Mouse (Mus musculus) megakaryocyte, embryonic 14.5 days (primary cell): ENCODE results near the gene Baz2a. TPM values are rescaled to one million over a fixed set of nuclear protein-coding genes. Genes with fewer than 3 reads are reported as not detected.
A peak's percentile ranks its signal among the peaks of the same experiment; 100 is the strongest.
"Not testable (repeated sequence)": the region's sequence is repeated elsewhere in the genome, so short reads cannot be mapped to it uniquely, and the experiment has no call there.

Source experiments
- H3K27me3 ChIP-seq: replicated peaks from 2 replicates; pipeline ENCODE3; 2012; ENCODE audit warnings: inconsistent platforms
- H3K36me3 ChIP-seq: replicated peaks from 2 replicates; pipeline ENCODE3; 2012; ENCODE audit warnings: low read length, inconsistent platforms, mixed read lengths
- H3K4me1 ChIP-seq: 2 replicates; pipeline ENCODE4 v1.6.1; 2012; ENCODE audit warnings: inconsistent platforms
- H3K4me3 ChIP-seq: replicated peaks from 2 replicates; pipeline ENCODE3; 2012; ENCODE audit warnings: moderate library complexity, mild to moderate bottlenecking, inconsistent platforms
- H3K9me3 ChIP-seq: 2 replicates; pipeline ENCODE4 v1.6.1; 2012; ENCODE audit warnings: inconsistent platforms
- FLI1 ChIP-seq: IDR thresholded peaks from 2 replicates; pipeline ENCODE4 v1.6.1; 2012; ENCODE audit warnings: low read length, inconsistent platforms, mixed read lengths
- GATA1 ChIP-seq: IDR thresholded peaks from 3 replicates; pipeline ENCODE4 v1.6.1; 2012; ENCODE audit warnings: mixed read lengths, low read length, inconsistent platforms, borderline replicate concordance
- polyA plus RNA-seq: library from polyadenylated mRNA; stranded (reverse); fragments of >175 nt; gene quantifications from 2 replicates; pipeline ENCODE4 v1.2.3, GENCODE M21; 2012; ENCODE audit warnings: low replicate concordance; ENCODE audit not compliant: insufficient read depth

Gene Baz2a
- polyA plus RNA-seq, 1 experiment = 16.7 TPM

DNA sequence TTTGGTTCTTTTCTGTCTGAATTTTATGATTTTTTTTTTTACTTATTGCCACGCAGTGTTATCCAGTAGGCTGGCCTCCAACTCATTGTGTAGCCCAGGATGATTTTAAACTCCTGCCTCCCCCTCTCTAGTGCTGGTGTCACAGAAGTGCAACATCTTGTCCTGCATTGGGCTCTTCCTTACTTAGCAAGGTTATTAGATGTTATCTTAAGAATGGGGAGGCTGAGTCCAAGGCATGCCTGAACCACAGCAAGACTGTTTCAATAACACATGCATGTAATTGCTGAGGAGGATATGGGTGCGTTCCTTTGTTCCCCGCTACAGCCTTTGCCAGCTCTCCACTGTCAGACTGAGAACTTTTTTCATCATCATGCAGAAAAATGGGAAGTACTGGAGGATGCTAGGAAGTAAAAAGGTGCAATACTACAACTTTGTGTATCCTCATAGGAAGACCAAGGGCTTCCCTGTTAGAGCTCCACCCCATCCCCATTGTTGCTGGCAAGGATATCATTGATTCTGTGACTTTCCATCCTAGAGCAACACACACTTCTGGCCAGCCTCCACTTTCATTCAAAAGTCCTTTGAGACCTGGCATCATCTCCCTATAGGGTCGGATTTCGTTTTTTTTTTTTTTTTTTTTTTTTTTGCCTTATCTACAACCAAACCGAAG is 9.4 kb upstream of the Baz2a start:
- Histone ChIP-seq H3K4me3 (peak overlapping the region; percentile 92), H3K4me1 (peaks cover 52% of the 10 kb centered on the region), H3K9me3 (no peaks in the 10 kb centered on the region), H3K27me3 (no peaks in the 10 kb centered on the region), H3K36me3 (peaks cover 43% of the 10 kb centered on the region)
- TF ChIP-seq FLI1 = no peak
- no peak for TF ChIP-seq GATA1

DNA sequence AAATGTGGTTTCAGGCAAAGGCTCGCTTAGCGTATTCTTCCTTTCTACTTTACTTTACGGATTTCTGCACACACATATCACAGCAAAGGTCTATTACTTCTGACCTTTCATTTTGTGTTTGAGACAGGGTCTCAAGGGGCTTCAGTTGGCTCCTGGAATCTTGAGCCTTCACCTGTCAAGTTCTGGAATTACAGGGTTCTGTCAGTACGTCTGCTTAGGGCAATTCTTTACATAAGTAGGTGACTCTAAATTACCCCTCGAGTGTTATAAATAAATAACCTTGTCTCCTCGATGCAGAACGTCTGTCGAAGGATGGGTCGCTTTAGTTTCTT is 8.9 kb upstream of the Baz2a start:
- Histone ChIP-seq H3K36me3 (peaks cover 42% of the 10 kb centered on the region), H3K4me3 (peak overlapping the region; percentile 92), H3K4me1 (peaks cover 52% of the 10 kb centered on the region), H3K9me3 (no peaks in the 10 kb centered on the region), H3K27me3 (no peaks in the 10 kb centered on the region)
- TF ChIP-seq FLI1 (no peak), GATA1 (no peak)

DNA sequence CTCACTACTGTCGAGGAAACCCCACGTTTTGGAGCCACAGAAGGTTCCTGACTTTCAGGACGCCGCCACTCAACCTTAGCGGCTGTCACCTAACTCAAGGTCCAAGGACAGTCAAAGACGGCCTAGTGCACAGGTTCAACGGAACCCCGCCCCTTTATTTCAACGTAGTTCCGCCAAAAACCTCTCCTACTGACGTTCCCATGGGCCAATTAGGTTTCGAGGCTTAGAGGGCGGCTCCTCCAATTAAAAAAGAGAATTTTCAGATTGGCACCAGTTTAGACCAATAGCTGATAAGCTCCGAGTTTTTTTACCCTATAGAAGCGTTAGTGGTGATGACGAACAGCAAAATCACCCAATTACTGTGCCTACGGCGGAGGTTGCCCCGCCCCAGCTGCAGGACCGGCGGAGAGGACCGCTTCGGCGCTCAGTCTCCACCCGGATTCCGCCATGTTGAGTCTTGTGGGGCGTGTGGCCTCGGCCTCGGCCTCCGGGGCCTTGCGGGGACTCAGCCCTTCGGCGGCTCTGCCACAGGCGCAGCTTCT is 8.4 kb upstream of the Baz2a start, which contains the start of gene Atp5b:
Gene Atp5b, plus strand, starts transcription at position 394 of the 542 bp plus-strand sequence.
- no peak for TF ChIP-seq GATA1
- TF ChIP-seq FLI1 = no peak
- Histone ChIP-seq H3K9me3 (no peaks in the 10 kb centered on the region), H3K4me1 (peaks cover 51% of the 10 kb centered on the region), H3K36me3 (peaks cover 42% of the 10 kb centered on the region), H3K27me3 (no peaks in the 10 kb centered on the region), H3K4me3 (peak within 1 kb of the TSS; percentile 92)

DNA sequence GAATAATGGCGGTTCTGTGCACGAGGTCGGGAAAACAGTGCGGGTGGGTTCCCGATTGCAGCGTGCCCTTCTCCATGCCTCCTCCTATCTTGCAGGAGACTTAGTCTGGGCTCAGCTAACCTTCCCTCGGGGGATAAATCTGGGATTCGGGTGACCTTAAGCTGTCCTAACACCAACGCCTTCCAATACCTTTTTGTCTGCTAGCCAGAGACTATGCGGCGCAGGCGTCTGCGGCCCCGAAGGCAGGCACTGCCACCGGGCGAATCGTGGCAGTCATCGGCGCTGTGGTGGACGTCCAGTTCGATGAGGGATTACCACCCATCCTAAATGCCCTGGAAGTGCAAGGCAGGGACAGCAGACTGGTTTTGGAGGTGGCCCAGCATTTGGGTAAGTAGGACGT is 7.7 kb upstream of the Baz2a start:
- TF ChIP-seq FLI1 (no peak), GATA1 (no peak)
- H3K9me3 ChIP-seq = no peaks in the 10 kb centered on the region

DNA sequence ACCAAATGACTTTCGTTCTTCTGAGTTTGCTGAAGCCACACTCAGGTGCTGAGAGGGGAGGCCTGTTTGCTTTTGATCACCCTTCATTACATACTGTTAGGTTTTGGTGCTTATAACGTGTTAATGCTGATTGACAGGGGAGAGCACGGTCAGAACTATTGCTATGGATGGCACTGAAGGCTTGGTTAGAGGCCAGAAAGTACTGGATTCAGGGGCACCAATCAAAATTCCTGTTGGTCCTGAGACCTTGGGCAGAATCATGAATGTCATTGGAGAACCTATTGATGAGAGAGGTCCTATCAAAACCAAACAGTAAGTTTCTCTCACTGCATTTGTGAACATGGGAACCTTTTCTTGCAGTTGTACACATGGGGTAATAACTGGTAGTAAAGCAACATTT is 7.2 kb upstream of the Baz2a start:
- TF ChIP-seq FLI1 = no peak
- no peak for TF ChIP-seq GATA1

More for the DNA sequence above, 7.7 kb upstream of the Baz2a start:
- Histone ChIP-seq H3K27me3 (no peaks in the 10 kb centered on the region), H3K4me3 (peak overlapping the region; percentile 92), H3K36me3 (peaks cover 44% of the 10 kb centered on the region), H3K4me1 (peaks cover 56% of the 10 kb centered on the region)

DNA sequence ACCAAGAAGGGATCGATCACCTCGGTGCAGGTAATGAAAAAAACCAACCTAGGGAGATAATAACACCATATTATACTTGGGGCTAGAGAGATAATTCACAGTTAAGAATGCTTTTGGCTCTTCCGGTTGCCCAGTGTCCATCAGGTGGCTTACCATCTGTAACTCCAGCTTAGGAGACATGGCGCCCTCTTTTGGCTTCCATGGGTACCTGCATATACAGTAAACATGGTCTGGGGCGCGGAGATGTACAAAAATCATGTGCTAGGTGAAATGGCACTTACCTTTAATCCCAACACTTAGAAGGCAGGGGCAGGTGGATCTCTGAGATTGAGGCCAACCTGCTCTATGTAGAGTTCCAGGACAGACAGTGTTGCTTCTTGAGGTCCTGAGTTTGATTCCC is 5.0 kb upstream of the Baz2a start:
- Histone ChIP-seq H3K9me3 (no peaks in the 10 kb centered on the region), H3K36me3 (peaks cover 62% of the 10 kb centered on the region), H3K27me3 (no peaks in the 10 kb centered on the region), H3K4me3 (no peak overlapping the region), H3K4me1 (peaks cover 69% of the 10 kb centered on the region)
- no peak for TF ChIP-seq FLI1
- TF ChIP-seq GATA1 = no peak

More for the DNA sequence above, 7.2 kb upstream of the Baz2a start:
- Histone ChIP-seq H3K36me3 (peaks cover 48% of the 10 kb centered on the region), H3K4me1 (peaks cover 56% of the 10 kb centered on the region), H3K4me3 (peak overlapping the region; percentile 92), H3K27me3 (no peaks in the 10 kb centered on the region), H3K9me3 (no peaks in the 10 kb centered on the region)

DNA sequence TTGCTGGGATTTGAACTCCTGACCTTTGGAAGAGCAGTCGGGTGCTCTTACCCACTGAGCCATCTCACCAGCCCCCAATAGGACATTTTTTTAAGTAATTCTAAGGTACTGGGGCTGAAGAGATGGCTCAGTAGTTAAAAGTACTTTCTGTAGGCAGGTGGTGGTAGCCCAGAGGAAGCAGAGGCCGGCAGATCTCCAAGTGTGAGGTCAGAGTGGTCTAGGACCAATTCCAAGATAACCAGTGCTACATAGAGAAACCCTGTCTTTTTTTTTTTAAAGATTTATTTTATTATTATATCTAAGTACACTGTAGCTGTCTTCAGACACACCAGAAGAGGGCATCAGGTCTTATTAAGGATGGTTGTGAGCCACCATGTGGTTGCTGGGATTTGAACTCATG is 4.2 kb upstream of the Baz2a start:
- Histone ChIP-seq H3K36me3 (peaks cover 62% of the 10 kb centered on the region), H3K4me1 (peaks cover 69% of the 10 kb centered on the region)
- not testable (repeated sequence) for H3K9me3 ChIP-seq, H3K27me3 ChIP-seq, H3K4me3 ChIP-seq

DNA sequence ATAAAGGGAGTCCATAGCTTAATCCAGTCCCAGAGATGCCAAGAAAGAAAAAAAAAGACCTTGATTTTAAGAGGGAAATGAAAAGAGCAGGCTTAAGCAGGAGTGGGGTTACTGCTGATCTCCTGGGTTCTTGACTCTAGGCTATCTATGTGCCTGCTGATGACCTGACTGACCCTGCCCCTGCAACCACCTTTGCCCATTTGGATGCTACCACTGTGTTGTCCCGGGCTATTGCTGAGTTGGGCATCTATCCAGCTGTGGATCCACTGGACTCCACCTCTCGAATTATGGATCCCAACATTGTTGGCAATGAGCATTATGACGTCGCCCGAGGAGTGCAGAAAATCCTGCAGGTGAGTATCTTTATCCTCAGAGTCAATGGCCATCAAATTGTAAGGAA is 3.2 kb upstream of the Baz2a start:
- no peak for TF ChIP-seq GATA1
- no peak for TF ChIP-seq FLI1
- H3K4me3 ChIP-seq = no peak overlapping the region
- peaks cover 62% of the 10 kb centered on the region for H3K36me3 ChIP-seq
- H3K9me3 ChIP-seq = no peaks in the 10 kb centered on the region
- H3K27me3 ChIP-seq = no peaks in the 10 kb centered on the region
- peaks cover 70% of the 10 kb centered on the region for H3K4me1 ChIP-seq

DNA sequence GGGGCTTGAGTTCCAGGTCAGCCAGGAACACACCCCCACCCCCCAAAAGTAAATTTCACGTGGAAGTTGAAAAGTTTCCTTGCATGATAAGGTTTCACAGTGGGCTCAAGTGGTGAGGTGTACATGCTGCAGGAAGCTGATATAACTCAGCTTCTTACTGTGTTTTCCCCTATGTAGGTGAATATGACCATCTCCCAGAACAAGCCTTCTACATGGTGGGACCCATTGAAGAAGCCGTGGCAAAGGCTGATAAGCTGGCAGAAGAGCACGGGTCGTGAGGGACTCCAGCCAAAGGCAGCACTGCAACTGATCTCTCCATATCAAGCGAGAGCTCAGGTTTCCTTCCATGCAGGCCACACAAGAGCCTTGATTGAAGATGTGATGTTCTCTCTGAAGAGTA is 1.5 kb upstream of the Baz2a start:
- Histone ChIP-seq H3K4me3 (no peak overlapping the region), H3K4me1 (peaks cover 77% of the 10 kb centered on the region), H3K27me3 (no peaks in the 10 kb centered on the region), H3K36me3 (peaks cover 56% of the 10 kb centered on the region), H3K9me3 (no peaks in the 10 kb centered on the region)
- TF ChIP-seq FLI1 = no peak
- TF ChIP-seq GATA1 = no peak

DNA sequence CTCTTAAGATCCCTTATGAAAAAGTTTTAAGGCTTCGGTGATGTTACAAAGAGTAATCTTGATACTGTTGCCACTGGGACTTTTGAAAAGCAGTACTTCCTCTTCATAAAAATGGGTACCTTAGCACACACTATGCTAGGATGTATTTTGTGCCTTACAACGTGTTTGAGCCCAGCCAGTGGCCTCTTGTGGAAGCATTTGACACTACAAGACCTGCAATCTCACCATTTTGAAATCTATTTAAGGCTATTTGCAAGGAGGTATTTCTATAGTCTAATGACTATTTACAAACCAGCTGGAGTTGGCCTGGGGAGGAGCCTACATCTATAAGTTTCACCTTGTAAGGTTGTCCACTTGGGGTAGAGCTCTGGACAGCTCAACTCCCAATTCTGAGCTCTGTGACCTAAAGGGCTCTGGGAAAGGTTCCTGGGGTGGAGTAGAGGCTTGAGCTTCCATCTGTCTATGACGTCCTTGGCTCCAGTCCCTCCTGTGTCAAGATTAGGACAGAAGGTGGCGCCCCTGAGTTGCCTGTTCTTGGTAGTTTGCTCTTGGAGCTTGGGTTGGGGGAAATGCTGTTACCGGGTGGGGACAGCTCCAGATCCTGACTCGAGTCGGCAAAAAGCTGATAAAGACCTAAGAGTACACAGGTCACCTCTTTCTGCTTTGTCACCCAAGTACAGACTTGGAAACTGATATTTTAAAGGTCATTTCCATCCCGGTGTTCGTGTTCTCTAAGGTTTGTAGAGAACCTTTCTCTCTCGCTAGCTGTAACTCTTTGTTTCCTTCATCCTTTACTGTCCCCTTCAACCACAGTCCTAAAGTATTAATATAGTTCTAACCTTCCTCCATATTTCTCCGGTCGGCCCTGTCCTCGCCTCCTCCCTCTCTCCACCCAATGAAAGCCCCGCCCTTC is 470 bp upstream of the Baz2a start:
- Histone ChIP-seq H3K4me3 (peak overlapping the region; percentile 96), H3K4me1 (peaks cover 77% of the 10 kb centered on the region), H3K36me3 (peaks cover 45% of the 10 kb centered on the region), H3K9me3 (no peaks in the 10 kb centered on the region), H3K27me3 (no peaks in the 10 kb centered on the region)
- TF ChIP-seq GATA1 = no peak
- TF ChIP-seq FLI1 = no peak
